Mouse (Mus musculus) naive thymus-derived CD4-positive, alpha-beta T cell, adult 2 months (primary cell): ENCODE measurements around the gene Gal3st2c.
"Not testable (repeated sequence)": the region's sequence is repeated elsewhere in the genome, so short reads cannot be mapped to it uniquely, and the experiment has no call there.

Source experiments
- DNase-seq: peaks from one replicate; pipeline ENCODE4 v3.0.0-alpha.2; 2011; ENCODE audit warnings: low read depth

Gal3st2c gene

GRCm38 (mm10) chr1:93990209-93990608, at the start of gene Gal3st2c:
Gal3st2c (plus strand) TSS chr1:93990509.
- DNase-seq = not testable (repeated sequence)

GRCm38 (mm10) chr1:93949087-93949486, 41.2 kb upstream of the Gal3st2c start:
- not testable (repeated sequence) for DNase-seq

DNA sequence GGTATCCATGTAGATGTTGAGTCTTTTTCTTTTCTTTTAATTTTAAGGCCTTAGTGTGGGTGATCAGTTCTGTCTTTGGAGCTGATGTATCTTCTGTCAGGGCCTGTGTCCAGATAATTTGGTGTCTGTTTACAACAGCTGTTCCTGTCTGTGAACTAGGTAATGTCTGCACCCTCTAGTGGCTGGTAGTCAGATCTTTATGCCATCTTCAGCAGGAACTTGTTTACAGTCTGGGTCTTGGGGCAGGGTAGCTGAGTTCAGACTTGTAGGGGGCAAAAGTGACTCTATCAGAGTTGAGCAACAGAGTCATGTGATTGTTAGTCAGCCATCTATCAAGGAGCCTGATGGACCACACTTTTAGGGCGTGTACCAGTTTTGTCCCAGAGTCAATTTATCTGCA, 23.8 kb upstream of the Gal3st2c start:
- not testable (repeated sequence) for DNase-seq

DNA sequence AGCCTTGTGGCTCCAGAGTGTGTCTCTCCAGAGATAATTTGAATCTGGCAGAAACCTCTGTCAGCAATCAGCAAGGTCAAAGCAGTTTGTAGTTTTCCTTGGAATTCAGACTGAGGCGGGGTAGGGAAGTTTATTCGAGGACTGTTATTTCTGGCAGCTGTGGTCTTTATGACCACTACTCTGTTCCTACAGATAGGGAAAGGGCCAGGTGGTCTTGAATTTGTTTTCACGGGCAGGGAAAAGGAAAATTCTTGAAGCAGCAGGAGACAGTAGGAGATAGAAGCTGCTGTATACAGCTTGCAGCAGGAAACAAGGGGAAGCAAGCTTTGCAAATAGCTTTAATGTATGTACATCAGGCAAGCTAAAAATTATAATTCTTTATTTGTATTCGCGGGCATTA, 19.9 kb upstream of the Gal3st2c start:
- not testable (repeated sequence) for DNase-seq

GRCm38 (mm10) chr1:93970797-93971196, 19.5 kb upstream of the Gal3st2c start:
- not testable (repeated sequence) for DNase-seq

GRCm38 (mm10) chr1:93975764-93976163, 14.5 kb upstream of the Gal3st2c start:
- DNase-seq = not testable (repeated sequence)

DNA sequence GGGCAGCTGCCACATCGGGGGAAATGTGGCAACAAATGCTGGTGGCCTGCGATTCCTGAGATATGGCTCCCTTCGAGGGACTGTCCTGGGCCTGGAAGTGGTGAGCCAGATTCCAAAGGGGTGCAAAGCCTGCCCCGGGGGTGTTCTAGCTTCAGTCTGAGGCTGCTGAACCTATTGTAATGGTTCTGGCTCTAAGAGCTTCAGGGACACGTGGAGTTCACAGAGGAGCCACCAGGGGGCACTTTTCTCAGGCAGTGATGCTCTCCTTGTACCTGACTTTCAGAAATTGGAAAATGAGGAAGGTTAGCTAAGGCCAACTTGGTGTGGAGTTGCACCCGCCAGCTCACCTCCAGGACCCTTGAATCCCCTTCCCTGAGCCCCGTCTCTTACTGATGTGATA, 12.0 kb upstream of the Gal3st2c start:
- DNase-seq = not testable (repeated sequence)

DNA sequence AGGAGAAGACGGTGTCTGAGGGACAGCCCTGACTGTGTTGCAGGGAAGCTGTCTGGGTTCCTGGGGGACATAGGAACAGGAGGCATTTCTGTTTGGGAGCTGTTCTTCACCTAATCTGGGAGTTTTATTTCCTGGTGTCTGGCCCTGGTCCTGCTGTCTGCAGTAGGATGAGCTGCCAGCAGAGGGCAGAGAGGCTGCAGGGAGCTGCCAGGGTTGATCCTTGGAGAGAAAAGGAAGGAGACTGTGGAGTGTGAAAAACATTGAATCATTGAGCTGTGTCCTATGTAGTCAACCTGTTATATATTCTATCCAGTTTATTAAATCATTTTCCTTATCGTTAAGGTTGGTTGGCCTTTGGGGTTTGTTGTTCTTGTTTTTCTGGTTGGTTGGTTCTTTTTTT, 9.4 kb upstream of the Gal3st2c start:
- not testable (repeated sequence) for DNase-seq

DNA sequence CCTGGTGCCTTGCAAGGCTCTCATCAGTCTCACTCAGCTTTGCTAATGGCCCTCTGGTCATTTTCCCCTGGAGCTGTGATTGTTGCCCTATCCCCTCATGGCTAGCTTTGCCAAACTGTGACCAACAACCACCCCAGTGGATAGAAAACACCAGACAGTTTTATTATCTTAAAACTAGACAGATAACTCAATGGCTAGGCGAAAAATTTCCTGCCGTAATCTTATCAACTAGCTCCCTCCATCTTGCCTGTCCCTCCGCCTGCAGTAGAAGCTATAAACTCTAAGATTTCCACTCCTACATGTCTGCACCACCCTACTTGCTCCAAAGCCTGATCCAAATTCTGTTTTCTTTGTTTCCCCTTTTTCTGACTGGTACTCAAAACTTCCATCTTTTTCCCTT, 4.1 kb upstream of the Gal3st2c start:
- DNase-seq = no peak

- DNase-seq = no peak
Observed at GRCm38 (mm10) chr1:93988786-93989185, 1.5 kb upstream of the Gal3st2c start.

GRCm38 (mm10) chr1:93991068-93991467, 759 bp downstream of the Gal3st2c start:
- DNase-seq = not testable (repeated sequence)

- not testable (repeated sequence) for DNase-seq
Observed at GRCm38 (mm10) chr1:93991491-93991890, 1.2 kb downstream of the Gal3st2c start.

DNA sequence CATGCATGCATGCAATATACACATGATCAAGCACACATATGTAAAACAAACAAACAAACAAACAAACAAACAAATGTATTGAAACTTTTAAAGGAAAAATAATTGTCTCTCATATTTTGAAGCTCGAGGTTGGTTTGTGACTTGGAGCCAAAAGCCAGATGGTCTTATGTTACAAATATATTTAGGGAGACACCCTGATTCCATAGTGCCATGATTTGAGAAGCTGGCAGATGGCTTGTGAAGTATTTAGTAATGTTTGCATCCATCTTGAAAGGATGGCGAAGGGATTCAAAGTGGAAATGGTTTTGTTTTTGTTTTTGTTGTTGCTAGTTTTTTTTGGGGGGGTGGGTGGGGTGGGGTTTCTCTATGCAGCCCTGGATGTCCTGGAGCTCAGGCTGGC, 10.7 kb downstream of the Gal3st2c start:
- DNase-seq = no peak

GRCm38 (mm10) chr1:94005954-94006506, 15.7 kb downstream of the Gal3st2c start:
- not testable (repeated sequence) for DNase-seq

DNA sequence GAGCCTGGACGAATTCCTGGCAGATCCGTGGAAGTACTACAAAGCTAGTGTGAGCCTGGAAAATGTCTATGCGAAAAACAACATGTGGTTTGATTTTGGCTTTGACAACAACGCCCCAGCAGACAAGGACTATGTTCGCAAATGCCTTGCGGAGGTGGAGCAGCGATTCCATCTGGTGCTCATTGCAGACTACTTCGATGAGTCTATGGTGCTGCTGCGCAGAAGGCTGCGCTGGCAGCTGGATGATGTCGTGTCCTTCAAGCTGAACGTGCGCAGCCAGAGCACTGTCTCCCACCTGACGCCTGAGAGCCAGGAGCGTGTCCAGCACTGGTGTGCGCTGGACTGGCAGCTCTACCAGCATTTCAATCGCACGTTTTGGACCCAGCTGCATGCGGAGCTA, 18.5 kb downstream of the Gal3st2c start:
- DNase-seq = not testable (repeated sequence)

- peak; percentile 32 for DNase-seq
Observed at GRCm38 (mm10) chr1:94011643-94012042, 21.3 kb downstream of the Gal3st2c start.

GRCm38 (mm10) chr1:94020151-94020550, 29.8 kb downstream of the Gal3st2c start, which contains the start of gene Neu4:
Neu4 (plus strand) TSS chr1:94020451.
- DNase-seq = no peak

DNA sequence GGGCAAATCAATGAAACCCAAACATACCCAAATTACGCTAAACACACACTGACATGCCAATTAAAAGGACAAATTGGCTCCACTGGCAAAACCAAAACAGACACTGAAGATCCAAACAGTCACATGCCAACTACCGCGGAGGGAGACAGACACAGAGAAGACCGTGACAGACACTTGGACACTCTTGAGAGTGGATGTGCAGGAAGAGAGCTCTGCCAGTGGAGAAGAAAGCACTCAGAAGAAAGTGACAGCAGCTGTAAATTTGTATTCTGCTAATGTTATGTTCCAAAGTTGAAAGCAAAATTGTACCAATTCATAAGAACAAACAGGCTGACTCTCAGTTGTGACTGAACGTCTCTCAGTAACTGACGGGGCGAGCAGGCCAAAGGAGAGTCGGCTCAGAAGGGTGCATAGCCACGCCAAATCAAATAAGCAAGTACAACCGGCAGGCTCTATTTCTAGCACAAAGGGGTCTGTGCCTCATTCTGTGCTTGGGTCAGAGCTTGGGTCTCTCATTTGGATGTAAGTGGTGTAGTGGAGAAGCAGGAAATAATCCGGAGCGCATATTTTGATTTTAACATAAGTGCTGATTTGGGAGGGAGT, 37.3 kb downstream of the Gal3st2c start:
- no peak for DNase-seq

DNA sequence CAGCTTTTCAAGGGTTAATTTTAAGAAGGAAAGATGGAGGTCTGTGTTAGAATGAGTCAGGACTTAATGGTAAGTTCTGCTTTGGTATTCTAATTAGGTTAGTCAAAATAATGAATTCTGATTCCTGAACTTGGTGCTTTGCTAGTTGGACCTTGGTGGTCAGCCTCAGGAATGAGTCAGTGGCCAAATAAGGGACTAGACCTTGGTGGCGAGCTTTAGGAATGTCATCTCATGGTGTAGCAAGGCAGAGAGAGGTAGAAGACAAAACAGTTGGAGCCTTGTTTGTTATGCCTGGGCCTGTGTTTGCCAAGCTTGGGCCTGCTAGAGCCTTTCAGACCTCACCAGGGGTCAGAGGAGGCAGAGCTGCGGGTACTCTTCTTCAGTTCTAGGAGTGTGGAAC, 38.4 kb downstream of the Gal3st2c start:
- DNase-seq = no peak

GRCm38 (mm10) chr1:94033075-94033602, 42.8 kb downstream of the Gal3st2c start:
- DNase-seq = no peak

- peak; percentile 94 for DNase-seq
Observed at GRCm38 (mm10) chr1:94034984-94035743, 44.9 kb downstream of the Gal3st2c start.

GRCm38 (mm10) chr1:94040391-94040790, 50.1 kb downstream of the Gal3st2c start:
- DNase-seq = no peak

GRCm38 (mm10) chr1:94045559-94045958, 55.2 kb downstream of the Gal3st2c start:
- no peak for DNase-seq
